Mouse (Mus musculus): ENCODE measurements around the gene Tecta.

GRCm38 (mm10) chr9:42296297-42296922, 103.3 kb downstream of the Tecta start:
- no peak for TF ChIP-seq GATA1 (IDR thresholded peaks at IDR 0.05; ENCODE audit: borderline replicate concordance, low read length)
- TF ChIP-seq POLR2AphosphoS5 (IDR thresholded peaks at IDR 0.05; ENCODE audit: insufficient replicate concordance, low read depth, low read length), result no peak
- TF ChIP-seq CTCF (IDR thresholded peaks at IDR 0.05; ENCODE audit: low read depth, low read length), result no peak
- no peak for TF ChIP-seq GATA2 (IDR thresholded peaks at IDR 0.05; ENCODE audit: borderline replicate concordance, low read depth, low read length)

Measured in G1E (cell line).